Mouse (Mus musculus) heart, embryonic 10.5 days (tissue): ENCODE measurements around the gene Insyn1. TPM values are rescaled to one million over a fixed set of nuclear protein-coding genes. Genes with fewer than 3 reads are reported as not detected.

Experiments used
- DNase-seq: peaks from one replicate; pipeline ENCODE4 v3.0.0-alpha.2; 2017; ENCODE audit warnings: low spot score
- H3K27ac ChIP-seq: fragments of 300-500 bp; sonication (generic); 2 replicates; pipeline ENCODE4 v1.5.1; 2016; ENCODE audit warnings: mild to moderate bottlenecking
- H3K27me3 ChIP-seq: fragments of 300-500 bp; sonication (generic); 2 replicates; pipeline ENCODE4 v1.6.1; 2016; ENCODE audit warnings: mild to moderate bottlenecking; ENCODE audit not compliant: poor library complexity, insufficient read depth, severe bottlenecking
- H3K36me3 ChIP-seq: fragments of 300-500 bp; sonication (generic); 2 replicates; pipeline ENCODE4 v1.6.1; 2016; ENCODE audit warnings: mild to moderate bottlenecking, moderate library complexity
- H3K4me1 ChIP-seq: fragments of 300-500 bp; sonication (generic); 2 replicates; pipeline ENCODE4 v1.6.1; 2016; ENCODE audit warnings: mild to moderate bottlenecking
- H3K4me3 ChIP-seq: fragments of 300-500 bp; sonication (generic); 2 replicates; pipeline ENCODE4 v1.5.1; 2016; ENCODE audit warnings: mild to moderate bottlenecking, moderate library complexity
- H3K9me3 ChIP-seq: fragments of 300-500 bp; sonication (generic); 2 replicates; pipeline ENCODE4 v1.6.1; 2016; ENCODE audit warnings: mild to moderate bottlenecking, moderate library complexity
- WGBS: fragments of 180-500 bp; shearing (Covaris S2); methylation state at CpG from one replicate; pipeline ENCODE4 v1.1.7; 2016; 5-methylcytosine and 5-hydroxymethylcytosine counted together
- polyA plus RNA-seq: library from polyadenylated mRNA; unstranded; fragments of >200 nt; fragmentation: Nextera tagmentation; extraction: Ambion mirVana; gene quantifications from 2 replicates; pipeline ENCODE4 v1.2.1, GENCODE M21; 2016

Gene Insyn1
- polyA plus RNA-seq, 1 experiment from 2014 or later = 1.3 TPM

- H3K27me3 ChIP-seq = no peaks in the 10 kb centered on the region; the same call in 1 of the 2 replicates
- no peak for DNase-seq
- H3K36me3 ChIP-seq = peaks cover 22% of the 10 kb centered on the region
- WGBS = 60% methylated on average over 4 of the region's 4 CpGs
- no peaks in the 10 kb centered on the region for H3K9me3 ChIP-seq
- H3K27ac ChIP-seq = no peak overlapping the region
- H3K4me3 ChIP-seq = no peak overlapping the region
- peaks cover 13% of the 10 kb centered on the region for H3K4me1 ChIP-seq
These were observed 33.5 kb downstream of the Insyn1 start for GRCm38 (mm10) chr9:58521883-58522423.

- Histone ChIP-seq H3K4me3 (no peak overlapping the region), H3K4me1 (peaks cover 13% of the 10 kb centered on the region), H3K27ac (no peak overlapping the region), H3K36me3 (peaks cover 41% of the 10 kb centered on the region), H3K27me3 (no peaks in the 10 kb centered on the region), H3K9me3 (no peaks in the 10 kb centered on the region)
- no peak for DNase-seq
- 86% methylated on average over 4 of the region's 4 CpGs for WGBS
These were observed 36.7 kb downstream of the Insyn1 start for GRCm38 (mm10) chr9:58525108-58525507.

- H3K36me3 ChIP-seq = peaks cover 53% of the 10 kb centered on the region
- no peaks in the 10 kb centered on the region for H3K9me3 ChIP-seq
- 0 out of 2 replicates have a peak, but pooled peaks cover 8% of the 10 kb centered on the region for H3K4me1 ChIP-seq
- H3K4me3 ChIP-seq = no peak overlapping the region
- H3K27me3 ChIP-seq = no peaks in the 10 kb centered on the region
- no peak for DNase-seq
- H3K27ac ChIP-seq = no peak overlapping the region
- WGBS = 73% methylated on average over 4 of the region's 4 CpGs
These were observed 39.4 kb downstream of the Insyn1 start for GRCm38 (mm10) chr9:58527841-58528240.

GRCm38 (mm10) chr9:58530407-58530806, 42.0 kb downstream of the Insyn1 start:
- no peaks in the 10 kb centered on the region for H3K9me3 ChIP-seq
- DNase-seq = no peak
- no peak overlapping the region for H3K4me3 ChIP-seq
- H3K27me3 ChIP-seq = no peaks in the 10 kb centered on the region
- H3K36me3 ChIP-seq = peaks cover 60% of the 10 kb centered on the region
- H3K4me1 ChIP-seq = peaks cover 11% of the 10 kb centered on the region; the same call in 1 of the 2 replicates
- 90% methylated on average over 13 of the region's 13 CpGs for WGBS
- H3K27ac ChIP-seq = no peak overlapping the region

- Histone ChIP-seq H3K27ac (no peak overlapping the region), H3K27me3 (no peaks in the 10 kb centered on the region), H3K9me3 (no peaks in the 10 kb centered on the region), H3K4me1 (peaks cover 18% of the 10 kb centered on the region; the same call in 1 of the 2 replicates), H3K36me3 (peaks cover 63% of the 10 kb centered on the region), H3K4me3 (no peak overlapping the region)
- 83% methylated on average over 4 of the region's 4 CpGs for WGBS
- no peak for DNase-seq
These were observed 43.8 kb downstream of the Insyn1 start for GRCm38 (mm10) chr9:58532236-58532635.

- 87% methylated on average over 6 of the region's 6 CpGs for WGBS
- no peak overlapping the region for H3K27ac ChIP-seq
- peaks cover 63% of the 10 kb centered on the region for H3K36me3 ChIP-seq
- H3K9me3 ChIP-seq = no peaks in the 10 kb centered on the region
- DNase-seq = no peak
- H3K4me3 ChIP-seq = no peak overlapping the region
- peaks cover 18% of the 10 kb centered on the region; the same call in 1 of the 2 replicates for H3K4me1 ChIP-seq
- H3K27me3 ChIP-seq = no peaks in the 10 kb centered on the region
These were observed 44.9 kb downstream of the Insyn1 start for GRCm38 (mm10) chr9:58533322-58533721.

- Histone ChIP-seq H3K9me3 (no peaks in the 10 kb centered on the region), H3K4me1 (peaks cover 18% of the 10 kb centered on the region; the same call in 1 of the 2 replicates), H3K4me3 (no peak overlapping the region), H3K36me3 (peaks cover 64% of the 10 kb centered on the region), H3K27me3 (no peaks in the 10 kb centered on the region), H3K27ac (no peak overlapping the region)
- WGBS = 29% methylated on average over 1 of the region's 1 CpGs
- DNase-seq = no peak
These were observed 46.4 kb downstream of the Insyn1 start for GRCm38 (mm10) chr9:58534766-58535165.

GRCm38 (mm10) chr9:58535447-58536134, 47.2 kb downstream of the Insyn1 start:
- peaks cover 55% of the 10 kb centered on the region for H3K36me3 ChIP-seq
- 71% methylated on average over 20 of the region's 20 CpGs for WGBS

GRCm38 (mm10) chr9:58537774-58538173, 49.4 kb downstream of the Insyn1 start:
- Histone ChIP-seq H3K9me3 (no peaks in the 10 kb centered on the region), H3K36me3 (peaks cover 48% of the 10 kb centered on the region)
- whole genome bisulfite sequencing = 77% methylated on average over 3 of the region's 3 CpGs

More at GRCm38 (mm10) chr9:58535447-58536134, 47.2 kb downstream of the Insyn1 start:
- H3K27ac ChIP-seq = no peak overlapping the region
- H3K4me1 ChIP-seq = peaks cover 18% of the 10 kb centered on the region; the same call in 1 of the 2 replicates
- H3K4me3 ChIP-seq = no peak overlapping the region
- H3K27me3 ChIP-seq = no peaks in the 10 kb centered on the region
- DNase-seq = no peak
- no peaks in the 10 kb centered on the region for H3K9me3 ChIP-seq

GRCm38 (mm10) chr9:58539886-58540285, 51.5 kb downstream of the Insyn1 start:
- peaks cover 32% of the 10 kb centered on the region for H3K4me1 ChIP-seq
- H3K9me3 ChIP-seq = no peaks in the 10 kb centered on the region
- no peaks in the 10 kb centered on the region for H3K27me3 ChIP-seq
- H3K27ac ChIP-seq = no peak overlapping the region
- peaks cover 33% of the 10 kb centered on the region for H3K36me3 ChIP-seq
- DNase-seq = no peak
- no peak overlapping the region for H3K4me3 ChIP-seq
- 47% methylated on average over 5 of the region's 5 CpGs for WGBS

More at GRCm38 (mm10) chr9:58537774-58538173, 49.4 kb downstream of the Insyn1 start:
- DNase-seq = no peak
- Histone ChIP-seq H3K4me1 (peaks cover 31% of the 10 kb centered on the region), H3K4me3 (no peak overlapping the region), H3K27ac (no peak overlapping the region), H3K27me3 (no peaks in the 10 kb centered on the region)

- Histone ChIP-seq H3K27ac (peak overlapping the region; percentile 70), H3K36me3 (peaks cover 19% of the 10 kb centered on the region), H3K4me3 (no peak overlapping the region), H3K4me1 (peaks cover 32% of the 10 kb centered on the region), H3K27me3 (no peaks in the 10 kb centered on the region), H3K9me3 (no peaks in the 10 kb centered on the region)
- 53% methylated on average over 6 of the region's 6 CpGs for WGBS
- DNase-seq = no peak
These were observed 53.5 kb downstream of the Insyn1 start for GRCm38 (mm10) chr9:58541895-58542338.

- no peaks in the 10 kb centered on the region for H3K36me3 ChIP-seq
- peaks cover 48% of the 10 kb centered on the region for H3K4me1 ChIP-seq
- H3K27ac ChIP-seq = 0 out of 2 replicates have a peak overlapping the region, but pooled peaks have one; percentile 30
- H3K27me3 ChIP-seq = no peaks in the 10 kb centered on the region
- DNase-seq = no peak
- 43% methylated on average over 4 of the region's 4 CpGs for whole genome bisulfite sequencing
- H3K4me3 ChIP-seq = no peak overlapping the region
- no peaks in the 10 kb centered on the region for H3K9me3 ChIP-seq
These were observed 56.5 kb downstream of the Insyn1 start for GRCm38 (mm10) chr9:58544879-58545324.

- no peak for DNase-seq
- Histone ChIP-seq H3K4me3 (no peak overlapping the region), H3K36me3 (no peaks in the 10 kb centered on the region), H3K27ac (no peak overlapping the region), H3K4me1 (peaks cover 48% of the 10 kb centered on the region), H3K9me3 (no peaks in the 10 kb centered on the region), H3K27me3 (no peaks in the 10 kb centered on the region)
- 53% methylated on average over 6 of the region's 6 CpGs for WGBS
These were observed 57.0 kb downstream of the Insyn1 start for GRCm38 (mm10) chr9:58545428-58545827.
